Mouse (Mus musculus): ENCODE data around the gene Tmem138. TPM values are rescaled to one million over a fixed set of nuclear protein-coding genes. Genes with fewer than 3 reads are reported as not detected.

Gene Tmem138
- total RNA-seq (2015) (14.1 and 16.7 TPM in 2 replicates), total RNA-seq (2017) (2.1 and 4.0 TPM in 2 replicates)

GRCm38 (mm10) chr19:10576690-10577561 lies at the start of gene Tmem138, which contains the start of gene Cyb561a3:
Tmem138 (minus strand) TSS chr19:10577362.
Cyb561a3 (plus strand) TSS chr19:10577172.
- ATAC-seq (ENCODE audit: poor library complexity, severe bottlenecking), result peak; percentile 86

- ATAC-seq (ENCODE audit: poor library complexity, severe bottlenecking), result no peak
Observed at GRCm38 (mm10) chr19:10608573-10609240, 31.5 kb upstream of the Tmem138 start.

GRCm38 (mm10) chr19:10605901-10606622 lies 28.9 kb upstream of the Tmem138 start:
- ATAC-seq (ENCODE audit: poor library complexity, severe bottlenecking), result no peak

GRCm38 (mm10) chr19:10605293-10605900 lies 28.2 kb upstream of the Tmem138 start, which contains the start of the genes Ddb1 and Tkfc:
Ddb1 (plus strand) TSS chr19:10605327.
Tkfc (minus strand) TSS chr19:10605654.
- ATAC-seq (ENCODE audit: poor library complexity, severe bottlenecking), result peak; percentile 93

GRCm38 (mm10) chr19:10604534-10604933 lies 27.4 kb upstream of the Tmem138 start:
- ATAC-seq (ENCODE audit: poor library complexity, severe bottlenecking), result no peak

GRCm38 (mm10) chr19:10603660-10604523 lies 26.7 kb upstream of the Tmem138 start:
- no peak for ATAC-seq (ENCODE audit: poor library complexity, severe bottlenecking)

GRCm38 (mm10) chr19:10602787-10603186 lies 25.6 kb upstream of the Tmem138 start:
- ATAC-seq (ENCODE audit: poor library complexity, severe bottlenecking), result peak; percentile 58

GRCm38 (mm10) chr19:10602247-10602769 lies 25.1 kb upstream of the Tmem138 start:
- no peak for ATAC-seq (ENCODE audit: poor library complexity, severe bottlenecking)

GRCm38 (mm10) chr19:10599648-10600047 lies 22.5 kb upstream of the Tmem138 start:
- ATAC-seq (ENCODE audit: poor library complexity, severe bottlenecking), result no peak

GRCm38 (mm10) chr19:10598188-10598587 lies 21.0 kb upstream of the Tmem138 start:
- ATAC-seq (ENCODE audit: poor library complexity, severe bottlenecking), result 0 out of 2 replicates have a peak, but pooled peaks have one; percentile 31

GRCm38 (mm10) chr19:10591659-10592377 lies 14.7 kb upstream of the Tmem138 start:
- ATAC-seq (ENCODE audit: poor library complexity, severe bottlenecking), result no peak

GRCm38 (mm10) chr19:10590301-10590700 lies 13.1 kb upstream of the Tmem138 start:
- no peak for ATAC-seq (ENCODE audit: poor library complexity, severe bottlenecking)

GRCm38 (mm10) chr19:10589127-10589857 lies 12.1 kb upstream of the Tmem138 start:
- ATAC-seq (ENCODE audit: poor library complexity, severe bottlenecking), result peak; percentile 71

GRCm38 (mm10) chr19:10587231-10587630 lies 10.1 kb upstream of the Tmem138 start:
- peak; percentile 66 for ATAC-seq (ENCODE audit: poor library complexity, severe bottlenecking)

- no peak for ATAC-seq (ENCODE audit: poor library complexity, severe bottlenecking)
Observed at GRCm38 (mm10) chr19:10585112-10585511, 8.0 kb upstream of the Tmem138 start.

- ATAC-seq (ENCODE audit: poor library complexity, severe bottlenecking), result no peak
Observed at GRCm38 (mm10) chr19:10583550-10584146, 6.5 kb upstream of the Tmem138 start.

- 0 out of 2 replicates have a peak, but pooled peaks have one; percentile 17 for ATAC-seq (ENCODE audit: poor library complexity, severe bottlenecking)
Observed at GRCm38 (mm10) chr19:10581984-10582383, 4.8 kb upstream of the Tmem138 start.

Measured in megakaryocyte, adult 5-6 weeks (primary cell).